10 mouse cellular contexts compared by ENCODE assay signal in genomic region chr5:130187383-130187782, GRCm38 (mm10). TPM values are rescaled to one million over a fixed set of nuclear protein-coding genes. Genes with fewer than 3 reads are reported as not detected.
DNase-seq lines count a peak whose midpoint lies in the region; ATAC-seq and TF ChIP-seq lines count a peak whose summit lies in the region.
"Had no signal": no experiment of that assay in that cellular context is flagged by ENCODE, and none has a peak within 500 bp of the region (broad histone marks: within the 10 kb centered on the region; RNA-seq: fewer than 3 reads in every experiment).

No protein-coding gene starts in this region.

- no peak for TF ChIP-seq CTCF in lung, postnatal 0 days (IDR thresholded peaks at IDR 0.05)

- H3K9ac ChIP-seq in lung, postnatal 0 days (replicated peaks; ENCODE audit: low read depth), result no peak overlapping the region
- H3K9ac ChIP-seq: embryonic facial prominence, embryonic 15.5 days; limb, embryonic 13.5 days had no signal

- no peak overlapping the region for H3K4me2 ChIP-seq in lung, postnatal 0 days (replicated peaks; ENCODE audit: low read depth, low read length)
- H3K4me2 ChIP-seq: embryonic facial prominence, embryonic 15.5 days; limb, embryonic 13.5 days had no signal

- no peak overlapping the region for H3K4me3 ChIP-seq in lung, postnatal 0 days (ENCODE audit: low read depth, low read length)
- H3K4me3 ChIP-seq: embryonic facial prominence, embryonic 15.5 days; limb, embryonic 13.5 days had no signal

- TF ChIP-seq EP300 in lung, postnatal 0 days (IDR thresholded peaks at IDR 0.05), result no peak

- WGBS in lung, postnatal 0 days, result 60% methylated on average over 7 of the region's 7 CpGs

- H3K4me1 ChIP-seq in lung, postnatal 0 days (ENCODE audit: insufficient read depth, low read depth, low read length), result peaks cover 4% of the 10 kb centered on the region; the same call in 1 of the 2 replicates
- H3K4me1 ChIP-seq: embryonic facial prominence, embryonic 15.5 days; limb, embryonic 13.5 days had no signal

- ATAC-seq in lung, postnatal 0 days, result peak; percentile 43
- ATAC-seq in erythroblast, adult 5-6 weeks (replicated peaks; ENCODE audit: low FRiP score, poor library complexity, severe bottlenecking), result 0 out of 2 replicates have a peak, but pooled peaks have one; percentile 42
- ATAC-seq: activated CD4-positive, CD25-positive, alpha-beta regulatory T cell, adult 4 months had no signal

- no peaks in the 10 kb centered on the region for H3K27me3 ChIP-seq in lung, postnatal 0 days (replicated peaks; ENCODE audit: insufficient read depth, low read length)
- H3K27me3 ChIP-seq: embryonic facial prominence, embryonic 15.5 days; limb, embryonic 13.5 days had no signal

- H3K9me3 ChIP-seq in lung, postnatal 0 days (ENCODE audit: low read length), result no peaks in the 10 kb centered on the region
- H3K9me3 ChIP-seq: embryonic facial prominence, embryonic 15.5 days; limb, embryonic 13.5 days had no signal

- DNase-seq in lung, postnatal 0 days (ENCODE audit: low spot score), result peak; percentile 53
- DNase-seq in lung, postnatal 36 days, result no peak
- peak; percentile 11 to 18 for DNase-seq in left cerebral cortex, adult 8-10 months (ENCODE audit: low spot score in 2 of 2)
- DNase-seq in right cerebral cortex, postnatal 4 days, result peak; percentile 22
- no peak for DNase-seq in thymus, postnatal 0 days (ENCODE audit: low spot score)
- DNase-seq in heart, adult 11 months, result no peak

- H3K36me3 ChIP-seq in lung, postnatal 0 days (ENCODE audit: insufficient read depth, low read length), result peaks cover 28% of the 10 kb centered on the region; the same call in 1 of the 2 replicates

- H3K27ac ChIP-seq in lung, postnatal 0 days (ENCODE audit: low read length), result no peak overlapping the region
- H3K27ac ChIP-seq: embryonic facial prominence, embryonic 15.5 days; limb, embryonic 13.5 days had no signal

RNA-seq across cellular contexts. Expression of gene Rabgef1, which starts 15.8 kb away (rescaled TPM):
- polyA plus RNA-seq in lung, postnatal 0 days (2015; fragmentation: Nextera tagmentation; extraction: Ambion mirVana), result 48.4 and 50.5 TPM in 2 replicates
- 15.7 and 43.2 TPM in 2 replicates for total RNA-seq in erythroblast, adult 5-6 weeks (2015; ENCODE audit: low replicate concordance)
- total RNA-seq in erythroblast, adult 5-6 weeks (2017; ENCODE audit: low replicate concordance), result 40.7 and 47.1 TPM in 2 replicates
- total RNA-seq in left cerebral cortex, adult 8-10 months (2022), result 10 to 100 TPM; 50.7 to 60.7 (median 53.0) TPM
- 20.7 and 20.8 TPM in 2 replicates for polyA plus RNA-seq in thymus, postnatal 0 days (2015; fragmentation: Nextera tagmentation; extraction: Ambion mirVana)

RNA-seq across cellular contexts. Expression of gene Tmem248, which starts 29.5 kb away (rescaled TPM):
- 41.0 and 46.4 TPM in 2 replicates for polyA plus RNA-seq in lung, postnatal 0 days (2015; fragmentation: Nextera tagmentation; extraction: Ambion mirVana)
- 11.1 and 21.5 TPM in 2 replicates for total RNA-seq in erythroblast, adult 5-6 weeks (2015; ENCODE audit: low replicate concordance)
- total RNA-seq in erythroblast, adult 5-6 weeks (2017; ENCODE audit: low replicate concordance), result 16.0 and 24.9 TPM in 2 replicates
- 10 to 100 TPM; 45.9 to 56.3 (median 50.4) TPM for total RNA-seq in left cerebral cortex, adult 8-10 months (2022)
- 27.8 and 39.5 TPM in 2 replicates for polyA plus RNA-seq in thymus, postnatal 0 days (2015; fragmentation: Nextera tagmentation; extraction: Ambion mirVana)

RNA-seq across cellular contexts. Expression of gene Kctd7, which starts 42.7 kb away (rescaled TPM):
- polyA plus RNA-seq in lung, postnatal 0 days (2015; fragmentation: Nextera tagmentation; extraction: Ambion mirVana), result 5.1 and 5.5 TPM in 2 replicates
- total RNA-seq in erythroblast, adult 5-6 weeks (2015; ENCODE audit: low replicate concordance), result 0.96 and 2.3 TPM in 2 replicates
- 1.3 and 2.0 TPM in 2 replicates for total RNA-seq in erythroblast, adult 5-6 weeks (2017; ENCODE audit: low replicate concordance)
- total RNA-seq in left cerebral cortex, adult 8-10 months (2022), result 10 to 100 TPM; 10.6 to 15.2 (median 13.0) TPM
- polyA plus RNA-seq in thymus, postnatal 0 days (2015; fragmentation: Nextera tagmentation; extraction: Ambion mirVana), result 4.2 TPM in 2 replicates

Comparison
In these comparisons a context has a peak if more than half of its experiments do, and no peak if none do; other contexts are left out.
1. DNase-seq: peak in lung, postnatal 0 days (single experiment), left cerebral cortex, adult 8-10 months (2 of 2) and right cerebral cortex, postnatal 4 days (single experiment); none in lung, postnatal 36 days (single experiment), thymus, postnatal 0 days (single experiment) and heart, adult 11 months (single experiment).